Mouse (Mus musculus): ENCODE data around the gene 4933407L21Rik.

GRCm38 (mm10) chr1:85901516-85902107, 26.7 kb upstream of the 4933407L21Rik start:
- no peak for TF ChIP-seq CTCF (conservative IDR thresholded peaks at IDR 0.05 in 1 of 2, IDR thresholded peaks at IDR 0.05 in 1 of 2; ENCODE audit: low read depth in 2 of 2, low read length in 2 of 2)
- no peak for TF ChIP-seq POLR2A (IDR thresholded peaks at IDR 0.05; ENCODE audit: low read depth, low read length)
- TF ChIP-seq MAX (IDR thresholded peaks at IDR 0.05; ENCODE audit: low read length): no peak
- no peak for TF ChIP-seq MAFK (IDR thresholded peaks at IDR 0.05; ENCODE audit: insufficient replicate concordance, low read length)
- TF ChIP-seq ZNF384 (IDR thresholded peaks at IDR 0.05; ENCODE audit: low read depth, low read length): no peak
- no peak for TF ChIP-seq ZC3H11A (IDR thresholded peaks at IDR 0.05; ENCODE audit: low read depth, low read length)
- TF ChIP-seq E2F4 (IDR thresholded peaks at IDR 0.05; ENCODE audit: insufficient replicate concordance, low read depth, low read length): no peak
- TF ChIP-seq SMC3 (IDR thresholded peaks at IDR 0.05; ENCODE audit: low read depth, low read length): no peak
